Mouse (Mus musculus): ENCODE measurements around the gene Lrpprc. TPM values are rescaled to one million over a fixed set of nuclear protein-coding genes. Genes with fewer than 3 reads are reported as not detected.
"Not testable (repeated sequence)": the region's sequence is repeated elsewhere in the genome, so short reads cannot be mapped to it uniquely, and the experiment has no call there.

The Lrpprc gene
- polyA plus RNA-seq (2016; fragmentation: Nextera tagmentation; extraction: Ambion mirVana) = 49.5 and 53.3 TPM in 2 replicates

DNA sequence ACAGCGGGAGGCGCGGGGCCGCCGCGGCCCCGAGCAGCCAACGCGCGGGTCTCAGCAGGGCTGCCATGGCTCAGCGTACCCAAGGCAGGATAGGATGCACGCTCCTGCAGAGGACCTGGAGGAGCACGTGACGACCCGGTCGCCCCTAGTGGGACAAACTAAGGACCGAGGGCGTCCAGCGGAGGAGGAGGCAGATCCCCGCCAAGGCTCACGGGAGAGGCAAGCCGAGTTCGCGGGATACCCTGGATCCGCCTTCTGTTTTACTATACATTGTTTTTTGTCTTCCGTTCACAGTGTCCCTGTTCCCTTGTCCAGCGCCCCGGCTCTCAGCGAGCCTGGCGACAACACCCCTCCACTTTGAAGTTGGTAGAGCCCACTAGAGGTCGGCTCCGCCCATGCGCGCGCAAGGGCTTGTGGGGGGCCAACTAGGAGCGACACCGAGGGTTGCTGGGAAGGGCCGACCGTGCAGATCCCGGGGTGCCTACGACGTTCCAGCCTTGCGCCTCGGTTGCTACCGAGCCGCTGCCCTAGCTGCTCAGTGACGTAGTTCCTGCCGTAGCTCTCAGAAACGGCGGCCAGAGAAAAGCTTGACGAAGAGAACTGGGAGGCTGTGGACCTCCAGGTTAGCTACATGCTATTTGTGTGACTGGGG, at the start of gene Lrpprc:
Lrpprc (minus strand) TSS at position 343 of the 652 bp plus-strand sequence.
- Histone ChIP-seq H3K27ac (replicated peaks) (peak within 1 kb of the TSS; percentile 74), H3K4me2 (replicated peaks) (peak within 1 kb of the TSS; percentile 98), H3K9ac (replicated peaks) (peak within 1 kb of the TSS; percentile 90), H3K9me3 (no peaks in the 10 kb centered on the region), H3K27me3 (no peaks in the 10 kb centered on the region), H3K4me1 (peaks cover 25% of the 10 kb centered on the region), H3K4me3 (peak within 1 kb of the TSS; percentile 100), H3K36me3 (no peaks in the 10 kb centered on the region)
- under 1% methylated on average over 51 of the region's 51 CpGs for WGBS
- ATAC-seq (ENCODE audit: low FRiP score, low read depth) = peak; percentile 98

DNA sequence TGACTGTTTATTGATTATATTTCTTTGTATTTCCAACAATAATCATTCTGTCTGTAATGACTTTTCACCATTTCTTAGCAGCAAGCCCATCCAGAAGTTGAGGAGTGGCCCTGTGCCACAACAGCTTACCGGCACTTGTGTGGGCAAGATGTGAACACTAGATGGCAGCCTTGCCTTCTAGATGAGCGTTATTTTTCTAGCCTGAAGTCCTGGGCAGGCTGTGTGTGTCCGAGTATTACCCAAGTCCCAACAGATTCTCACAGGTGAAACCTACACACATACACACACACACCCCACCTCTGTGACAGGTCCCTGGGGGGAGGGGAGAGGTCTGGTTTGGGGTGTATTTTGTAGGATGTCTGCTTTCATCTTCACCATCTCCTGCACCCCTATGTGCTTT, 47.2 kb upstream of the Lrpprc start:
- 3% methylated on average over 3 of the region's 3 CpGs for whole genome bisulfite sequencing
- peak; percentile 65; the same call in 1 of the 2 replicates for ATAC-seq (ENCODE audit: low FRiP score, low read depth)
- Histone ChIP-seq H3K4me2 (replicated peaks) (no peak overlapping the region), H3K4me1 (no peaks in the 10 kb centered on the region), H3K4me3 (no peak overlapping the region), H3K9me3 (no peaks in the 10 kb centered on the region), H3K36me3 (no peaks in the 10 kb centered on the region), H3K9ac (replicated peaks) (no peak overlapping the region), H3K27me3 (0 out of 2 replicates have a peak, but pooled peaks cover 4% of the 10 kb centered on the region), H3K27ac (replicated peaks) (no peak overlapping the region)

DNA sequence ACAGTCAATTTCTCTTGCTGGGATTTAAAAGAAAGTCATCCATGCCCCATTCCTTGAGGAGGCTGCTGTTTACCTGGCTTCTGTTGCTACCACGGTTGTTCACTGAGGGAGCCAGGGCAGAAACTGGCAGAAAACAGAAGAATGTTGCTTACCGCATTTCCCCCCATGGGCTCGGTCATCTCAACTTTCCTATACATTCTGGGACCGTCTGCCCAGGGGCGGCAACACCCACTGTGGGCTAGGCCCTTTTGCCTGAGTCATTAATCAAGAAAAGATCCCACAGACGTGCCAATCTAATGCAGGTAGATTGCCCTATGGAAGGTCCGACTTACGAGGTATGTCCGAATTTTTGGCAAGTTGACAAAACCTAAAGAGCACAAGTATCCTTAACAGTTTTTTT, 44.7 kb upstream of the Lrpprc start:
- H3K4me3 ChIP-seq = no peak overlapping the region
- no peak overlapping the region for H3K4me2 ChIP-seq (replicated peaks)
- no peaks in the 10 kb centered on the region for H3K9me3 ChIP-seq
- no peaks in the 10 kb centered on the region for H3K4me1 ChIP-seq
- no peaks in the 10 kb centered on the region for H3K36me3 ChIP-seq
- H3K27me3 ChIP-seq = 0 out of 2 replicates have a peak, but pooled peaks cover 4% of the 10 kb centered on the region
- H3K27ac ChIP-seq (replicated peaks) = no peak overlapping the region
- ATAC-seq (ENCODE audit: low FRiP score, low read depth) = no peak
- 86% methylated on average over 9 of the region's 9 CpGs for WGBS
- no peak overlapping the region for H3K9ac ChIP-seq (replicated peaks)

DNA sequence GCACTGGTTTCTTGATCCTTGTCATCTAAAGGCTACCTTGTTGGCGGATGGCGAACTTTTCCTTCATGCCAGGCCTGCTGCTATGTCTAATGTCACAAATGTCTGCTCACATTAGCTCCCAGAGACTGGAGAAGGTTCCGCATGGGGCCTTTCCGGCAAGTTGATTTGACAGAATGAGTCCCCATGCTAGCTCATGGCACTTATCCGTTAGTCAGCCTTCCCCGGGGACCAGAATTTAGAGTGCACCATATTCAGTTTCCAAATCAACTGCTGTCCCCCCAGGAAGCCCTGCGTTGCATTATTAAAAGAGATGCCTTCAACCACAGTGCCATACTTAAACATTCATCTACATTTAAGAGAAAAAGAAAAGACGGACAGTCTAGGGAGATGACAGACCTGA, 41.8 kb upstream of the Lrpprc start:
- Histone ChIP-seq H3K36me3 (no peaks in the 10 kb centered on the region), H3K4me2 (replicated peaks) (no peak overlapping the region), H3K4me1 (no peaks in the 10 kb centered on the region), H3K27me3 (0 out of 2 replicates have a peak, but pooled peaks cover 4% of the 10 kb centered on the region), H3K9me3 (no peaks in the 10 kb centered on the region), H3K9ac (replicated peaks) (no peak overlapping the region), H3K27ac (replicated peaks) (no peak overlapping the region), H3K4me3 (no peak overlapping the region)
- ATAC-seq (ENCODE audit: low FRiP score, low read depth) = no peak
- WGBS = 62% methylated on average over 8 of the region's 8 CpGs

DNA sequence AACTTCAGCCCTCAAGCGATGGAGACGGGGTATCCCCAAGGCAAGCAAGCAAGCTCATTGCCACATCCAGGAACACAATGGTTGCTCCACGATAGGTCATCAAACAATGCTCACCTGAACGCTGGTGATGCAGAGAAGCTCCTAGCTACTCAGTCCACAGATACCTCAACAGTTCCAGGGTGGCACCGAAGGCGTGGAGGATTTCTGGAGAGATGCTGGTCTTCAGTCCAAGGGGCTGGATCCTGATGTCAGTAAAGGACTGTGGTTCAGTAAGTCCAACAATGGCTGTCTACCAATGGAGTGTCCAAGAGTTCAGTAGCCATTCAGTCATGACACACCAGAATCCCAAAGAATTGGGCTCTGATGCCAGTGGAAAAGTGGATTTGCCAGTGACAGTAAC, 37.7 kb upstream of the Lrpprc start:
- Histone ChIP-seq H3K4me3 (no peak overlapping the region), H3K27ac (replicated peaks) (no peak overlapping the region), H3K36me3 (no peaks in the 10 kb centered on the region), H3K9me3 (no peaks in the 10 kb centered on the region), H3K4me1 (no peaks in the 10 kb centered on the region), H3K9ac (replicated peaks) (no peak overlapping the region), H3K27me3 (no peaks in the 10 kb centered on the region), H3K4me2 (replicated peaks) (no peak overlapping the region)
- no peak for ATAC-seq (ENCODE audit: low FRiP score, low read depth)
- WGBS = 92% methylated on average over 6 of the region's 6 CpGs

DNA sequence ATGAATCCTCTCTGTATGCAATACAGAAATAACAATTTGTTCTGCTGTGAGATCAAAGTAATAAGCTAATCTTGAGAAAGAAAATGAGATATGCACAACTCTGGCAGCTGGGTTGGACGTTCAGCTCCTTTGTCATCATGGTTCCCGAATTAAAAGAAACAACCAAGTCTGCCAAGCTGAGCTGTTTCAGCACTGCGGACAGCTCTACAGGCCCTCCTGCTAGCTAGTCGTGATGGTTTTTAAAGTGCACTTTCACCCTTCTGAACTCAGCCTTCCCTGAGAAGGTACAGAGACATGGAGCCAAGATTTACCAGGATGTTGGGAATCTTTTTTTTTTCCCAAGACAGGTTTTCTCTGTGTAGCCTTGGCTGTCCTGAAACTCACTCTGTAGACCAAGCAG, 30.0 kb upstream of the Lrpprc start:
- H3K27ac ChIP-seq (replicated peaks) = no peak overlapping the region
- peaks cover 2% of the 10 kb centered on the region; the same call in 1 of the 2 replicates for H3K4me1 ChIP-seq
- no peak for ATAC-seq (ENCODE audit: low FRiP score, low read depth)
- H3K4me3 ChIP-seq = no peak overlapping the region
- H3K36me3 ChIP-seq = no peaks in the 10 kb centered on the region
- H3K9me3 ChIP-seq = no peaks in the 10 kb centered on the region
- no peak overlapping the region for H3K4me2 ChIP-seq (replicated peaks)
- H3K9ac ChIP-seq (replicated peaks) = no peak overlapping the region
- 18% methylated on average over 4 of the region's 4 CpGs for WGBS
- H3K27me3 ChIP-seq = no peaks in the 10 kb centered on the region

DNA sequence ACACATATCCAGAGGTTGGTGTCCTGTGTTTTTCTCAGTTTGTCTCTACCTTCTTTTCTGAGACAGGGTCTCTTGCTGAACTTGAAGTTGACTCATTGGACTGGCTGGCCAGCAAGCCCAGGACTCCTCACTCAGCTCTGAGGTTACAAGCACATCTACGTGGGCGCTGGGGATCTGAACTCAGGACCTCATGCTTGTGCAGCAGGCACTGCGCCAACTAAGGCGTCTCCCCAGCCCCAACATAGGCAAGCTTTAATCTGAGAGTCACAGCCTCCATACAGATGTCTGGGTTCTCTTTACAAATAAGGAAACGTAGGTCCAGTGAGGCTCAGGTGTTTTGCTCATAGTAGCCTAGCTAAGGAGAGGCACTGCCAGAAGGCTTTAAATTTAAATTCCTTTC, 27.8 kb upstream of the Lrpprc start:
- no peak overlapping the region for H3K4me3 ChIP-seq
- no peaks in the 10 kb centered on the region for H3K9me3 ChIP-seq
- H3K4me2 ChIP-seq (replicated peaks) = no peak overlapping the region
- no peak overlapping the region for H3K27ac ChIP-seq (replicated peaks)
- H3K36me3 ChIP-seq = no peaks in the 10 kb centered on the region
- no peaks in the 10 kb centered on the region for H3K27me3 ChIP-seq
- 91% methylated on average over 5 of the region's 5 CpGs for WGBS
- no peak overlapping the region for H3K9ac ChIP-seq (replicated peaks)
- ATAC-seq (ENCODE audit: low FRiP score, low read depth) = no peak
- peaks cover 2% of the 10 kb centered on the region; the same call in 1 of the 2 replicates for H3K4me1 ChIP-seq

DNA sequence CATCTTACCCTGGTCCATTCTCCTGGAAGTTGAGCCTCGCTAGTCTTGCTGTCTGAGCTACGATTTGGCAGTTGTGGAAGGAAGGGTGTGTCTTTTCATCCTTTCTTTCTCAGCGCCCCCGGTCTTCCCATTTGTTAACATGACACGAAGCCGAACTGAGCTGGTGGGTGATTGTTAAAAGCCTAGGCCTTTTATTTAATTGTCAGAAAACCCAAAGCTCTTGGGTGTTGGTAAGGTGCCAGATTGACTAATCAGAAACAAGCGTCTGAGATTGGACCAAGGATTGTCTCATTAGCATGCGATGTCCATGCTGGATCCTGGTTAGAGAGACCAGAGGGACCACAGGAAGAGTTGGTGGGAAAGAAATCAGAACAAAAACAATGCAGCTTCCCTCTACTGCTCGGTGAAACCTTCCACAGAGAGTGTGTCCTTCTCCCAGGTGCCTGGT, 25.4 kb upstream of the Lrpprc start:
- 75% methylated on average over 9 of the region's 9 CpGs for WGBS
- no peak overlapping the region for H3K4me2 ChIP-seq (replicated peaks)
- no peak overlapping the region for H3K4me3 ChIP-seq
- no peaks in the 10 kb centered on the region for H3K36me3 ChIP-seq
- no peak overlapping the region for H3K9ac ChIP-seq (replicated peaks)
- peaks cover 2% of the 10 kb centered on the region; the same call in 1 of the 2 replicates for H3K4me1 ChIP-seq
- no peaks in the 10 kb centered on the region for H3K27me3 ChIP-seq
- H3K27ac ChIP-seq (replicated peaks) = no peak overlapping the region
- H3K9me3 ChIP-seq = no peaks in the 10 kb centered on the region
- ATAC-seq (ENCODE audit: low FRiP score, low read depth) = no peak

DNA sequence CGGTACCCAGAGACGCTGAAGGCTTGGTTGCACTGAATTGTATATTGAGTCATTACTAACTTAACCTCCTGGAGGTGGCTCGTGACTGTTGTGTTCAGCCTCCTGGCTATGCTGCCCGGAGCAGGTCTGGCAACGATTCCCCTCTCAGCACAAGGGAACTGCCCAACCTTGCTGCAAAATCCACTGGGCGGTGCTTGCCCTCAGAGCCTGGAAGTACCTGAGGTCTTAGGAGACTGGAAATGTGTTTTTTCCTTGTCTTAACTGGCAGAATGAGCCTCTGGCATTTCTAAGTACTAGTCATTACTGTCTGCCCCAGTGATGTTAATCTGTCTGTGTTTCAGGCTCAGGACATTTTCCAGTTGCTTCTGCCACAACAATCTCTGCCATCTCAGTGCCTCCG, 24.3 kb upstream of the Lrpprc start:
- 74% methylated on average over 7 of the region's 7 CpGs for WGBS

DNA sequence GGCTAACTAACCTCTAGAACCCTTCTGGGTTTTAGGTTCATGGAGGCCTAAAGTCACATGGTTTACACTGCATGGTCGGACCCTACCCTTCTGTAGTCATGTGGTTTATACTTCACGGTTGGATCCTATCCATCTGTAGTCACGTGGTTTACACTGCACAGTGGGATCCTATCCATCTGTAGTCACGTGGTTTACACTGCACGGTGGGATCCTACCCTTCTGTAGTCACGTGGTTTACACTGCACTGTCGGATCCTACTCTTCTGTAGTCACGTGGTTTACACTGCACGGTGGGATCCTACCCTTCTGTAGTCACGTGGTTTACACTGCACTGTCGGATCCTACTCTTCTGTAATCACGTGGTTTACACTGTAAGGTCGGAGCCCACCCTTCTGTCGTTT, 23.6 kb upstream of the Lrpprc start:
- H3K9me3 ChIP-seq; H3K36me3 ChIP-seq; H3K27me3 ChIP-seq; H3K4me3 ChIP-seq; ATAC-seq (ENCODE audit: low FRiP score, low read depth); H3K27ac ChIP-seq (replicated peaks); H3K4me1 ChIP-seq; H3K9ac ChIP-seq (replicated peaks); H3K4me2 ChIP-seq (replicated peaks): not testable (repeated sequence)
- WGBS = 86% methylated on average over 14 of the region's 14 CpGs

More for the DNA sequence above, 24.3 kb upstream of the Lrpprc start:
- peaks cover 2% of the 10 kb centered on the region; the same call in 1 of the 2 replicates for H3K4me1 ChIP-seq
- no peaks in the 10 kb centered on the region for H3K9me3 ChIP-seq
- no peaks in the 10 kb centered on the region for H3K36me3 ChIP-seq
- H3K9ac ChIP-seq (replicated peaks) = no peak overlapping the region
- ATAC-seq (ENCODE audit: low FRiP score, low read depth) = no peak
- no peaks in the 10 kb centered on the region for H3K27me3 ChIP-seq
- no peak overlapping the region for H3K4me3 ChIP-seq
- no peak overlapping the region for H3K4me2 ChIP-seq (replicated peaks)
- H3K27ac ChIP-seq (replicated peaks) = no peak overlapping the region

DNA sequence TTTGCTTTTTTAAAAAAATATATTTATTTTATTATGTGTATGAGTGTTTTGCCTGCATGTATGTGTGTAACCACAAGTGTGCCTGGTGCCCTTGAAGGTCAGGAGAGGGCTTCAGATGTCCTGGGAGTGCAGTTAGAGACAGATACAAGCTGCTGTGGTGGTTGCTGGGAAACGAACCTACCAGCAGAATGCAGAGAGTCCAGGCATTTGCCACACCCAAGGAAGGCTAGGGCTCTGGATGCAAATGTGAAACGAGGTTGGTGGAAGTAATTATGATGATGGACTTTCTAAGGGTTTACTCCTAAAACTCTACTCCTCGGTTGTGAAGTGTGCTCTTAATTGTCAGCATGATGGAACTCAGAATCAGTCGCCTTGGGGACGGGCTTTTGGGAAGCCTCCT, 1.4 kb upstream of the Lrpprc start:
- Histone ChIP-seq H3K9me3 (no peaks in the 10 kb centered on the region), H3K9ac (replicated peaks) (no peak overlapping the region), H3K27me3 (no peaks in the 10 kb centered on the region), H3K4me3 (no peak overlapping the region), H3K4me1 (peaks cover 25% of the 10 kb centered on the region), H3K4me2 (replicated peaks) (peak overlapping the region; percentile 98), H3K27ac (replicated peaks) (no peak overlapping the region), H3K36me3 (no peaks in the 10 kb centered on the region)
- 62% methylated on average over 5 of the region's 5 CpGs for WGBS
- no peak for ATAC-seq (ENCODE audit: low FRiP score, low read depth)

DNA sequence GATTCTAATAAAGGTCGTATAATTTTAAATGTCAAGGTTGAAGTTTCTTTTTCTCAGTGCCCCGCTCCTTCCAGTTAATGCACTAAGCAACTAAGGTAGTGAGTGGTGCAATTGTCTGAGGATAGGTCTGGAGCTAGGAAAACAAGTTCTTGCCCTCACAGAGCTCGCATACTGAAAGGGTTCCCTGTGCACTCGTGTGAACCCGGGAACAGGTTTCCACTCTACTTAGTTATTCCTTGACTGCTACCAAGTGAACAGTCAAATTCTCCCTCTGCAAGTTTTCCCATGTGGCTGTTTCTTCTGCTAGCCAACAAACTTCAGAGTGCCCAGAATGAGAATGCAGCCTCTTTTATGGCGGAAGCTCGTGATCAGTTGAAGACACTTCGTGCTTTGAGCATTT, 567 bp upstream of the Lrpprc start:
- Histone ChIP-seq H3K27me3 (no peaks in the 10 kb centered on the region), H3K4me1 (peaks cover 25% of the 10 kb centered on the region), H3K9ac (replicated peaks) (peak overlapping the region; percentile 90), H3K4me2 (replicated peaks) (peak overlapping the region; percentile 98), H3K4me3 (peak overlapping the region; percentile 100), H3K27ac (replicated peaks) (peak overlapping the region; percentile 74), H3K9me3 (no peaks in the 10 kb centered on the region), H3K36me3 (no peaks in the 10 kb centered on the region)
- WGBS = 7% methylated on average over 8 of the region's 8 CpGs
- 0 out of 2 replicates have a peak, but pooled peaks have one; percentile 10 for ATAC-seq (ENCODE audit: low FRiP score, low read depth)
